Mouse (Mus musculus) stomach, adult 2 months (tissue): Measurements from ENCODE around the gene Hspa4. TPM values are rescaled to one million over a fixed set of nuclear protein-coding genes. Genes with fewer than 3 reads are reported as not detected.

Source experiments
- polyA plus RNA-seq: library from polyadenylated mRNA; depleted of rRNA; stranded (reverse); fragments of >200 nt; gene quantifications from 2 replicates; pipeline ENCODE4 v1.2.3, GENCODE M21; 2012; rRNA removed

Gene Hspa4
- polyA plus RNA-seq = 12.1 and 20.5 TPM in 2 replicates

GRCm38 (mm10) chr11:53300330-53301166 lies at the start of gene Hspa4:
Hspa4 (minus strand) TSS chr11:53300457.

GRCm38 (mm10) chr11:53324512-53324968 lies 24.3 kb upstream of the Hspa4 start, which contains the start of gene Zcchc10:
Zcchc10 (plus strand) TSS chr11:53324679.

Other genes starting within 250 kb of the Hspa4 start
- gene Zcchc10, start 24.2 kb upstream of the Hspa4 start, polyA plus RNA-seq = 3.4 and 5.1 TPM in 2 replicates
- gene Aff4, start 50.4 kb upstream of the Hspa4 start, polyA plus RNA-seq = 2.6 and 4.2 TPM in 2 replicates
- not detected in 2 replicates for gene Leap2, start 122.7 kb upstream of the Hspa4 start, polyA plus RNA-seq
- gene Uqcrq, start 130.4 kb upstream of the Hspa4 start, polyA plus RNA-seq = 540 and 822 TPM in 2 replicates
- gene Gdf9, start 130.6 kb upstream of the Hspa4 start, polyA plus RNA-seq = 1.6 and 3.2 TPM in 2 replicates
- gene Gm10447, start 156.7 kb upstream of the Hspa4 start, polyA plus RNA-seq = 0.16 and 0.42 TPM in 2 replicates
- gene Shroom1, start 156.7 kb upstream of the Hspa4 start, polyA plus RNA-seq = 8.1 and 9.6 TPM in 2 replicates
- not detected in 2 replicates for gene Gm9837, start 170.0 kb upstream of the Hspa4 start, polyA plus RNA-seq
- gene Gm9945, start 179.7 kb upstream of the Hspa4 start, polyA plus RNA-seq = not detected in 2 replicates
- 1.6 and 2.7 TPM in 2 replicates for gene Sowaha, start 179.8 kb upstream of the Hspa4 start, polyA plus RNA-seq
- gene Sept8, start 218.8 kb upstream of the Hspa4 start, polyA plus RNA-seq = 15.4 and 16.8 TPM in 2 replicates